Mouse (Mus musculus): ENCODE data around the gene Slc22a17. TPM values are rescaled to one million over a fixed set of nuclear protein-coding genes. Genes with fewer than 3 reads are reported as not detected.

The Slc22a17 gene
- polyA plus RNA-seq, 1 experiment from 2014 or later: 110 TPM

- peaks cover 15% of the 10 kb centered on the region for H3K4me1 ChIP-seq
- no peaks in the 10 kb centered on the region for H3K9me3 ChIP-seq
- no peak for ATAC-seq (ENCODE audit: low FRiP score, low read depth)
- 92% methylated on average over 16 of the region's 16 CpGs for WGBS
- no peak overlapping the region for H3K4me3 ChIP-seq
- no peaks in the 10 kb centered on the region for H3K27me3 ChIP-seq
- H3K9ac ChIP-seq (replicated peaks): no peak overlapping the region
- H3K27ac ChIP-seq (replicated peaks): no peak overlapping the region; the same call in 1 of the 2 replicates
- no peak overlapping the region for H3K4me2 ChIP-seq (replicated peaks)
- H3K36me3 ChIP-seq: no peaks in the 10 kb centered on the region
Observed at GRCm38 (mm10) chr14:54937361-54938182, 24.6 kb upstream of the Slc22a17 start.

GRCm38 (mm10) chr14:54936831-54937160, 23.9 kb upstream of the Slc22a17 start:
- Histone ChIP-seq H3K4me1 (peaks cover 15% of the 10 kb centered on the region), H3K27ac (replicated peaks) (no peak overlapping the region; the same call in 1 of the 2 replicates), H3K36me3 (no peaks in the 10 kb centered on the region), H3K4me3 (no peak overlapping the region), H3K27me3 (no peaks in the 10 kb centered on the region), H3K9me3 (no peaks in the 10 kb centered on the region), H3K4me2 (replicated peaks) (no peak overlapping the region), H3K9ac (replicated peaks) (peak overlapping the region; percentile 31; the same call in 1 of the 2 replicates)
- WGBS: 73% methylated on average over 6 of the region's 6 CpGs
- no peak for ATAC-seq (ENCODE audit: low FRiP score, low read depth)

GRCm38 (mm10) chr14:54935904-54936830, 23.2 kb upstream of the Slc22a17 start, which contains the start of gene Cmtm5:
Gene Cmtm5, plus strand, starts transcription at chr14:54936261.
- Histone ChIP-seq H3K27me3 (no peaks in the 10 kb centered on the region), H3K4me2 (replicated peaks) (no peak within 1 kb of the TSS), H3K27ac (replicated peaks) (no peak within 1 kb of the TSS; the same call in 1 of the 2 replicates), H3K36me3 (no peaks in the 10 kb centered on the region), H3K4me1 (peaks cover 20% of the 10 kb centered on the region), H3K9ac (replicated peaks) (peak within 1 kb of the TSS; percentile 31), H3K4me3 (no peak within 1 kb of the TSS), H3K9me3 (no peaks in the 10 kb centered on the region)
- 48% methylated on average over 8 of the region's 8 CpGs for WGBS
- no peak for ATAC-seq (ENCODE audit: low FRiP score, low read depth)

GRCm38 (mm10) chr14:54932645-54933150, 19.8 kb upstream of the Slc22a17 start, which contains the start of gene Il25:
Gene Il25, plus strand, starts transcription at chr14:54932695.
- ATAC-seq (ENCODE audit: low FRiP score, low read depth): no peak
- 38% methylated on average over 6 of the region's 6 CpGs for WGBS
- no peak within 1 kb of the TSS for H3K4me2 ChIP-seq (replicated peaks)

GRCm38 (mm10) chr14:54930431-54930830, 17.5 kb upstream of the Slc22a17 start:
- H3K4me3 ChIP-seq: no peak overlapping the region
- H3K9me3 ChIP-seq: no peaks in the 10 kb centered on the region
- peaks cover 11% of the 10 kb centered on the region; the same call in 1 of the 2 replicates for H3K27me3 ChIP-seq
- ATAC-seq (ENCODE audit: low FRiP score, low read depth): no peak
- no peak overlapping the region for H3K4me2 ChIP-seq (replicated peaks)
- H3K36me3 ChIP-seq: no peaks in the 10 kb centered on the region
- H3K27ac ChIP-seq (replicated peaks): no peak overlapping the region
- 31% methylated on average over 2 of the region's 2 CpGs for whole genome bisulfite sequencing
- no peak overlapping the region for H3K9ac ChIP-seq (replicated peaks)
- peaks cover 33% of the 10 kb centered on the region for H3K4me1 ChIP-seq

More at GRCm38 (mm10) chr14:54932645-54933150, 19.8 kb upstream of the Slc22a17 start, which contains the start of gene Il25:
- peaks cover 23% of the 10 kb centered on the region for H3K4me1 ChIP-seq
- H3K9ac ChIP-seq (replicated peaks): no peak within 1 kb of the TSS
- no peaks in the 10 kb centered on the region for H3K36me3 ChIP-seq
- no peak within 1 kb of the TSS for H3K27ac ChIP-seq (replicated peaks)
- no peak within 1 kb of the TSS for H3K4me3 ChIP-seq
- H3K9me3 ChIP-seq: no peaks in the 10 kb centered on the region
- peaks cover 11% of the 10 kb centered on the region; the same call in 1 of the 2 replicates for H3K27me3 ChIP-seq

- H3K27me3 ChIP-seq: peaks cover 11% of the 10 kb centered on the region; the same call in 1 of the 2 replicates
- H3K4me3 ChIP-seq: no peak overlapping the region
- H3K36me3 ChIP-seq: no peaks in the 10 kb centered on the region
- no peak for ATAC-seq (ENCODE audit: low FRiP score, low read depth)
- H3K9ac ChIP-seq (replicated peaks): no peak overlapping the region
- WGBS: 79% methylated on average over 5 of the region's 5 CpGs
- H3K4me1 ChIP-seq: peaks cover 39% of the 10 kb centered on the region
- no peak overlapping the region for H3K4me2 ChIP-seq (replicated peaks)
- no peak overlapping the region for H3K27ac ChIP-seq (replicated peaks)
- no peaks in the 10 kb centered on the region for H3K9me3 ChIP-seq
Observed at GRCm38 (mm10) chr14:54929801-54930200, 16.9 kb upstream of the Slc22a17 start.

GRCm38 (mm10) chr14:54927296-54927695, 14.4 kb upstream of the Slc22a17 start:
- peaks cover 1% of the 10 kb centered on the region; the same call in 1 of the 2 replicates for H3K36me3 ChIP-seq
- peak overlapping the region; percentile 53 for H3K4me3 ChIP-seq
- H3K27ac ChIP-seq (replicated peaks): peak overlapping the region; percentile 98
- WGBS: 11% methylated on average over 7 of the region's 7 CpGs
- peak overlapping the region; percentile 89 for H3K4me2 ChIP-seq (replicated peaks)
- H3K27me3 ChIP-seq: peaks cover 11% of the 10 kb centered on the region; the same call in 1 of the 2 replicates
- H3K9ac ChIP-seq (replicated peaks): peak overlapping the region; percentile 78
- H3K4me1 ChIP-seq: peaks cover 46% of the 10 kb centered on the region
- H3K9me3 ChIP-seq: peaks cover 2% of the 10 kb centered on the region; the same call in 1 of the 2 replicates
- ATAC-seq (ENCODE audit: low FRiP score, low read depth): no peak

- H3K27me3 ChIP-seq: peaks cover 11% of the 10 kb centered on the region; the same call in 1 of the 2 replicates
- ATAC-seq (ENCODE audit: low FRiP score, low read depth): peak; percentile 78
- H3K4me1 ChIP-seq: peaks cover 44% of the 10 kb centered on the region
- peak overlapping the region; percentile 98 for H3K27ac ChIP-seq (replicated peaks)
- peak overlapping the region; percentile 89 for H3K4me2 ChIP-seq (replicated peaks)
- H3K9me3 ChIP-seq: peaks cover 9% of the 10 kb centered on the region; the same call in 1 of the 2 replicates
- peaks cover 8% of the 10 kb centered on the region for H3K36me3 ChIP-seq
- WGBS: under 1% methylated on average over 36 of the region's 58 CpGs
- H3K9ac ChIP-seq (replicated peaks): peak overlapping the region; percentile 78
- H3K4me3 ChIP-seq: peak overlapping the region; percentile 53
Observed at GRCm38 (mm10) chr14:54926401-54927158, 13.6 kb upstream of the Slc22a17 start.

GRCm38 (mm10) chr14:54925349-54926342, 12.7 kb upstream of the Slc22a17 start, which contains the start of gene Efs:
Gene Efs, minus strand, starts transcription at chr14:54926126.
- H3K4me1 ChIP-seq: peaks cover 41% of the 10 kb centered on the region
- H3K36me3 ChIP-seq: peaks cover 18% of the 10 kb centered on the region
- peak within 1 kb of the TSS; percentile 78 for H3K9ac ChIP-seq (replicated peaks)
- peaks cover 11% of the 10 kb centered on the region; the same call in 1 of the 2 replicates for H3K27me3 ChIP-seq
- peak within 1 kb of the TSS; percentile 98 for H3K27ac ChIP-seq (replicated peaks)
- H3K9me3 ChIP-seq: peaks cover 18% of the 10 kb centered on the region
- WGBS: 2% methylated on average over 55 of the region's 57 CpGs
- H3K4me3 ChIP-seq: peak within 1 kb of the TSS; percentile 53
- peak; percentile 59 for ATAC-seq (ENCODE audit: low FRiP score, low read depth)
- peak within 1 kb of the TSS; percentile 89 for H3K4me2 ChIP-seq (replicated peaks)

All from midbrain, embryonic 12.5 days (tissue).